Mouse (Mus musculus) liver, embryonic 11.5 days (tissue): ENCODE data around the gene Trim66. TPM values are rescaled to one million over a fixed set of nuclear protein-coding genes. Genes with fewer than 3 reads are reported as not detected.
A peak's percentile ranks its signal among the peaks of the same experiment; 100 is the strongest.

Experiments
- ATAC-seq: fragments of 200-750 bp; cut with Nextera tagmentation; replicated peaks from 2 replicates; pipeline ENCODE4 v1.8.0; 2017; ENCODE audit warnings: moderate number of reproducible peaks, mild to moderate bottlenecking, moderate TSS enrichment, moderate library complexity; ENCODE audit not compliant: low FRiP score
- DNase-seq: peaks from one replicate; pipeline ENCODE4 v3.0.0-alpha.2; 2017; ENCODE audit warnings: low spot score
- H3K27ac ChIP-seq: fragments of 300-500 bp; sonication (generic); 2 replicates; pipeline ENCODE4 v1.5.1; 2014; ENCODE audit warnings: mild to moderate bottlenecking, low read depth, low read length, control low read depth
- H3K27me3 ChIP-seq: fragments of 300-500 bp; sonication (generic); replicated peaks from 2 replicates; pipeline ENCODE4 v1.6.1; 2014; ENCODE audit warnings: low read length, mixed read lengths; ENCODE audit not compliant: control insufficient read depth, insufficient read depth
- H3K36me3 ChIP-seq: fragments of 300-500 bp; sonication (generic); 2 replicates; pipeline ENCODE4 v1.6.1; 2014; ENCODE audit warnings: mild to moderate bottlenecking, low read length, moderate library complexity, mixed read lengths; ENCODE audit not compliant: control insufficient read depth, insufficient read depth
- H3K4me1 ChIP-seq: fragments of 300-500 bp; sonication (generic); replicated peaks from 2 replicates; pipeline ENCODE4 v1.6.1; 2014; ENCODE audit warnings: low read length, mixed read lengths; ENCODE audit not compliant: control insufficient read depth, insufficient read depth
- H3K4me2 ChIP-seq: fragments of 300-500 bp; sonication (generic); 2 replicates; pipeline ENCODE4 v1.6.1; 2014; ENCODE audit warnings: mild to moderate bottlenecking, control low read depth, moderate library complexity
- H3K4me3 ChIP-seq: fragments of 300-500 bp; sonication (generic); 2 replicates; pipeline ENCODE4 v1.5.1; 2014; ENCODE audit warnings: low read depth, low read length, control low read depth
- H3K9ac ChIP-seq: fragments of 300-500 bp; sonication (generic); 2 replicates; pipeline ENCODE4 v1.6.1; 2014; ENCODE audit warnings: low read depth, low read length, control low read depth
- H3K9me3 ChIP-seq: fragments of 300-500 bp; sonication (generic); 2 replicates; pipeline ENCODE4 v1.6.1; 2016; ENCODE audit warnings: low read length, inconsistent platforms, mixed read lengths; ENCODE audit not compliant: control insufficient read depth
- WGBS: fragments of 180-500 bp; shearing (Covaris S2); extraction: QIAGEN DNeasy Blood & Tissue Kit; methylation state at CpG from one replicate; pipeline ENCODE4 v1.1.7; 2014; 5-methylcytosine and 5-hydroxymethylcytosine counted together
- polyA plus RNA-seq: library from polyadenylated mRNA; unstranded; fragments of >200 nt; fragmentation: Nextera tagmentation; extraction: Ambion mirVana; gene quantifications from 2 replicates; pipeline ENCODE4 v1.2.1, GENCODE M21; 2014

The Trim66 gene
- polyA plus RNA-seq, 1 experiment from 2014 or later: 0.11 TPM

DNA sequence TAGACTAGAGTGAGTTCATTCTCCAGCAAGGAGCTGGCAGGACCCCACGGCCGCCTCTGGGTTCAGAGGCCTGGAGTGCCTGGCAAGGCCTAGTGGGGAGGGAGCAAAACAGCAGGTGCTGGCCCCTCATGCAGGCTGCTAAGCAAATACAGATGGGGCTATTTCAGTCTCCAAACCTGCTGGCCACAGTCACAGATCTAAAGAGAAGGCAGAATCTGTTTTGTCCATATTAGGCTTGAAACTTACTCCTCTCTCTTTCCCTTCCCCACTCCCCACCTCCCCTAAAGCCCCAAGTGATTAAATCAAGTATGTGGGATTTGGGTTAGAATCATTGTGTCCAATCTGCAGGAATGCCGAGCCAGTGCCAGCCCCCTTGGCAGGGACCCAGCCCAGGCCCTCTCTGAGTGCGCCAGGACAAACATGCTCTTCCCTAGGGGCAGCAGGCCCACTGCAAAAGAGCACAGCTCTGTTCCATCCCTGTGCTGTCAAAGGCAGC is 28.6 kb upstream of the Trim66 start:
- H3K9me3 ChIP-seq: no peaks in the 10 kb centered on the region
- no peak for DNase-seq
- ATAC-seq: no peak
- WGBS: 80% methylated on average over 4 of the region's 4 CpGs
- H3K27ac ChIP-seq: no peak overlapping the region
- no peak overlapping the region for H3K4me3 ChIP-seq
- 0 out of 2 replicates have a peak, but pooled peaks cover 5% of the 10 kb centered on the region for H3K4me1 ChIP-seq
- peaks cover 9% of the 10 kb centered on the region for H3K36me3 ChIP-seq
- no peaks in the 10 kb centered on the region for H3K27me3 ChIP-seq
- no peak overlapping the region for H3K9ac ChIP-seq
- no peak overlapping the region for H3K4me2 ChIP-seq

GRCm38 (mm10) chr7:109534921-109535320 is 27.0 kb upstream of the Trim66 start:
- Histone ChIP-seq H3K4me3 (no peak overlapping the region), H3K36me3 (peaks cover 12% of the 10 kb centered on the region), H3K4me2 (no peak overlapping the region), H3K4me1 (0 out of 2 replicates have a peak, but pooled peaks cover 5% of the 10 kb centered on the region), H3K27ac (no peak overlapping the region), H3K27me3 (no peaks in the 10 kb centered on the region), H3K9me3 (no peaks in the 10 kb centered on the region), H3K9ac (no peak overlapping the region)
- ATAC-seq (no peak), DNase-seq (no peak)
- 85% methylated on average over 3 of the region's 3 CpGs for WGBS

GRCm38 (mm10) chr7:109533888-109534287 is 26.0 kb upstream of the Trim66 start:
- Histone ChIP-seq H3K9me3 (no peaks in the 10 kb centered on the region), H3K9ac (no peak overlapping the region), H3K4me2 (no peak overlapping the region), H3K27ac (no peak overlapping the region), H3K4me1 (0 out of 2 replicates have a peak, but pooled peaks cover 5% of the 10 kb centered on the region), H3K36me3 (peaks cover 10% of the 10 kb centered on the region), H3K27me3 (no peaks in the 10 kb centered on the region), H3K4me3 (no peak overlapping the region)
- ATAC-seq: no peak
- WGBS: 91% methylated on average over 4 of the region's 4 CpGs
- no peak for DNase-seq

GRCm38 (mm10) chr7:109533129-109533528 is 25.2 kb upstream of the Trim66 start:
- WGBS: 80% methylated on average over 4 of the region's 4 CpGs
- no peak overlapping the region for H3K27ac ChIP-seq
- no peaks in the 10 kb centered on the region for H3K9me3 ChIP-seq
- DNase-seq (no peak), ATAC-seq (no peak)
- H3K27me3 ChIP-seq: no peaks in the 10 kb centered on the region
- H3K36me3 ChIP-seq: peaks cover 10% of the 10 kb centered on the region
- 0 out of 2 replicates have a peak, but pooled peaks cover 5% of the 10 kb centered on the region for H3K4me1 ChIP-seq
- H3K4me3 ChIP-seq: no peak overlapping the region
- H3K4me2 ChIP-seq: no peak overlapping the region
- no peak overlapping the region for H3K9ac ChIP-seq

GRCm38 (mm10) chr7:109532691-109533090 is 24.8 kb upstream of the Trim66 start:
- Histone ChIP-seq H3K9ac (no peak overlapping the region), H3K36me3 (peaks cover 10% of the 10 kb centered on the region), H3K27me3 (no peaks in the 10 kb centered on the region), H3K4me3 (no peak overlapping the region), H3K9me3 (no peaks in the 10 kb centered on the region), H3K4me2 (no peak overlapping the region), H3K4me1 (0 out of 2 replicates have a peak, but pooled peaks cover 5% of the 10 kb centered on the region), H3K27ac (no peak overlapping the region)
- WGBS: 67% methylated on average over 3 of the region's 3 CpGs
- DNase-seq: no peak
- no peak for ATAC-seq

DNA sequence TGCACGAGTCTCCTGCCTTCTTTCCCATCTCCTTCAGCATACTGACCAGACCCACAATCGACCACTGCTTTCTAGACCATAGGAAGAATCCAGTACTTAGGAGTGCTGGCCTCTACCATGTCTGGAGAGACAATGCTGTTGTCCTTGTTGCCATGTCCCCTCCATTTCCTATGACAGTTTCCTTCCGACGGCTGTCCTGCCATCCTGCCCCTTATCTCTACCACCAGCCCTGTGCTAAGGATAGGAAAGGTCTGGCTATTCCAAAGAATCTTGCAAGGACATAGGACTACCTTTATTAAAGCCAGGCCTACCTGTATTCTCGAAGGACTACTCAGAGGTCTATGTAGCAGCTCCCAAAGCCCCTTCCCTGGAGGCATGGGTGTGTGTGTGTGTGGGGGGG is 23.6 kb upstream of the Trim66 start:
- DNase-seq: no peak
- WGBS: 48% methylated on average over 5 of the region's 5 CpGs
- 0 out of 2 replicates have a peak, but pooled peaks cover 5% of the 10 kb centered on the region for H3K4me1 ChIP-seq
- no peak overlapping the region for H3K4me2 ChIP-seq
- H3K9ac ChIP-seq: no peak overlapping the region
- 0 out of 2 replicates have a peak overlapping the region, but pooled peaks have one; percentile 3 for H3K27ac ChIP-seq
- ATAC-seq: 0 out of 2 replicates have a peak, but pooled peaks have one; percentile 44
- H3K36me3 ChIP-seq: peaks cover 8% of the 10 kb centered on the region
- H3K9me3 ChIP-seq: no peaks in the 10 kb centered on the region
- H3K27me3 ChIP-seq: no peaks in the 10 kb centered on the region
- no peak overlapping the region for H3K4me3 ChIP-seq

DNA sequence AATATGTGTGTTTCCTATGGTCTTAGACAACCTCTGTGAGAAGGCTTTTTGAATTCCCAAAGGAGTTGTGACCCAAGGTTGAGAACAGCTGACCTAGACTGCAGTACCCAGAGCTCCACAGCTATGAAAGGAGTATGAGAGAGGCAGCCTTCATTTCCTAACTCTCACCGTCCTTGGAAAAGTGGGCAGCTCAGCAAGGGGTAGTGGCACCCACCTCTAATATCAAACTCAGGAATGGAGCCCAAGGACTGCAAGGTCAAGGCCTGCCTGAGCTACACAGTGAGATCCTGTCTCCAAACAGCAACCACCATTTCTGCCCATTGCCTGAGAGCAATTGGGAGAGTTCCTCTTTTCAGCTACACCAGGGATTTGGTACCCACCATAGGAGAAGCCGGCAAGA is 21.8 kb upstream of the Trim66 start:
- WGBS: 69% methylated on average over 2 of the region's 2 CpGs
- Histone ChIP-seq H3K27ac (no peak overlapping the region), H3K4me2 (no peak overlapping the region), H3K4me1 (0 out of 2 replicates have a peak, but pooled peaks cover 5% of the 10 kb centered on the region), H3K4me3 (no peak overlapping the region), H3K27me3 (no peaks in the 10 kb centered on the region), H3K9ac (no peak overlapping the region), H3K9me3 (no peaks in the 10 kb centered on the region), H3K36me3 (peaks cover 10% of the 10 kb centered on the region; the same call in 1 of the 2 replicates)
- ATAC-seq (no peak), DNase-seq (no peak)

DNA sequence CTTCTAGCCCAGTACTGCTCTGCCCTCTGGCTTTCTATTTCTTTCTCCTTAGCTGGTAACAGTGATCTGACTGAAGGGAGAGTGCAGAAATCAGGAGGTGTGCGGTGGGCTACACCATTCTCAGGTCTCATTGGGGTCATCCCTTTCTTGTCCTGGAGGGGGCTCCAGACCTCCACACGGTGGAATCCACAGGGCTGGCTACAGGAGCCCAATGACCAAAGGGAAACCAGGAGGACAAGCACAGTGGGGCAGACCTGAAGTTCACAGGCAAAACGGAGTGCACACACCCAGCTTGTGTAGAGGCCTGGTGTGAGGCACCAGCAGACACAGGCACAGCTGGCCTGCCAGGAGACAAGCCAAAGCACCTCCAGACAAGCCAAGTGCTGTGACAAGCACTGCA is 20.4 kb upstream of the Trim66 start:
- DNase-seq (peak; percentile 55), ATAC-seq (0 out of 2 replicates have a peak, but pooled peaks have one; percentile 5)
- no peak overlapping the region for H3K9ac ChIP-seq

GRCm38 (mm10) chr7:109527536-109527935 is 19.6 kb upstream of the Trim66 start:
- H3K27me3 ChIP-seq: no peaks in the 10 kb centered on the region
- H3K4me1 ChIP-seq: peaks cover 5% of the 10 kb centered on the region; the same call in 1 of the 2 replicates
- DNase-seq: no peak
- H3K9ac ChIP-seq: no peak overlapping the region
- no peak for ATAC-seq
- no peaks in the 10 kb centered on the region for H3K9me3 ChIP-seq
- WGBS: 76% methylated on average over 3 of the region's 3 CpGs
- H3K36me3 ChIP-seq: peaks cover 26% of the 10 kb centered on the region
- H3K4me2 ChIP-seq: no peak overlapping the region
- H3K27ac ChIP-seq: no peak overlapping the region
- no peak overlapping the region for H3K4me3 ChIP-seq

More for the DNA sequence above, 20.4 kb upstream of the Trim66 start:
- 27% methylated on average over 3 of the region's 3 CpGs for WGBS
- Histone ChIP-seq H3K27me3 (no peaks in the 10 kb centered on the region), H3K27ac (no peak overlapping the region), H3K9me3 (no peaks in the 10 kb centered on the region), H3K4me3 (no peak overlapping the region), H3K4me1 (0 out of 2 replicates have a peak, but pooled peaks cover 5% of the 10 kb centered on the region), H3K36me3 (peaks cover 19% of the 10 kb centered on the region; the same call in 1 of the 2 replicates), H3K4me2 (no peak overlapping the region)
